Comparison of ENCODE assay signal across 23 mouse cellular contexts in genomic region chr14:47572707-47573106, GRCm38 (mm10). TPM values are rescaled to one million over a fixed set of nuclear protein-coding genes. Genes with fewer than 3 reads are reported as not detected.
DNase-seq lines count a peak whose midpoint lies in the region; ATAC-seq and TF ChIP-seq lines count a peak whose summit lies in the region.
"Had no signal": no experiment of that assay in that cellular context is flagged by ENCODE, and none has a peak within 500 bp of the region (broad histone marks: within the 10 kb centered on the region; RNA-seq: fewer than 3 reads in every experiment).

No protein-coding gene starts in this region.

- no peaks in the 10 kb centered on the region for H3K27me3 ChIP-seq in ES-Bruce4 (ENCODE audit: control insufficient read depth, insufficient read depth, low read length, poor library complexity, severe bottlenecking)
- H3K27me3 ChIP-seq in midbrain, embryonic 16.5 days (ENCODE audit: control insufficient read depth, insufficient read depth, low read depth, low read length): no peaks in the 10 kb centered on the region
- H3K27me3 ChIP-seq: embryonic facial prominence, embryonic 15.5 days had no signal

- H3K4me2 ChIP-seq in midbrain, embryonic 16.5 days (ENCODE audit: low read length): no peak overlapping the region
- H3K4me2 ChIP-seq: embryonic facial prominence, embryonic 15.5 days; heart, embryonic 12.5 days had no signal

- DNase-seq in lung, postnatal 25 days (ENCODE audit: low spot score): peak; percentile 22
- DNase-seq in lung, postnatal 10 days: no peak
- peak; percentile 65 for DNase-seq in WW6 (ENCODE audit: low read depth, low spot score)
- no peak for DNase-seq in retina, postnatal 1 day
- no peak for DNase-seq in layer of hippocampus, adult 9-11 months
- DNase-seq: adrenal gland, adult 2 months; adrenal gland, postnatal 25 days; cerebellum, adult 2 months; cerebellum, postnatal 10 days; embryo, embryonic 11 days; gastrocnemius, adult 2 months; gastrocnemius, postnatal 25 days; heart, postnatal 36 days had no signal

- no peak for ATAC-seq in midbrain, embryonic 16.5 days
- ATAC-seq: activated CD4-positive, CD25-positive, alpha-beta regulatory T cell, adult 4 months; forebrain, embryonic 14.5 days; hindbrain, embryonic 16.5 days; inflammation-experienced regulatory T-cells, adult 6 months had no signal

- no peaks in the 10 kb centered on the region for H3K9me3 ChIP-seq in ES-Bruce4 (replicated peaks; ENCODE audit: control insufficient read depth, insufficient read depth, low read length, poor library complexity, severe bottlenecking)
- no peaks in the 10 kb centered on the region for H3K9me3 ChIP-seq in midbrain, embryonic 16.5 days (replicated peaks; ENCODE audit: control insufficient read depth, low read length, poor library complexity, severe bottlenecking)
- H3K9me3 ChIP-seq: embryonic facial prominence, embryonic 15.5 days; forebrain, embryonic 10.5 days; heart, embryonic 12.5 days had no signal

- peak; percentile 99 for TF ChIP-seq EP300 in ES-Bruce4 (IDR thresholded peaks at IDR 0.05; ENCODE audit: insufficient read depth, low read depth, low read length)

- WGBS in midbrain, embryonic 16.5 days: 79% methylated on average over 4 of the region's 4 CpGs

- H3K27ac ChIP-seq in ES-Bruce4 (ENCODE audit: insufficient read depth, low read length): peak overlapping the region; percentile 99
- H3K27ac ChIP-seq in midbrain, embryonic 16.5 days (ENCODE audit: low read length): no peak overlapping the region
- H3K27ac ChIP-seq: embryonic facial prominence, embryonic 15.5 days; forebrain, embryonic 10.5 days; gastrocnemius, adult 2 months had no signal

- H3K9ac ChIP-seq in ES-Bruce4 (ENCODE audit: low read depth, poor library complexity, severe bottlenecking): no peak overlapping the region
- no peak overlapping the region for H3K9ac ChIP-seq in midbrain, embryonic 16.5 days (ENCODE audit: low read depth, low read length)
- H3K9ac ChIP-seq: embryonic facial prominence, embryonic 15.5 days; heart, embryonic 12.5 days had no signal

- peaks cover 5% of the 10 kb centered on the region for H3K4me1 ChIP-seq in ES-Bruce4 (ENCODE audit: control insufficient read depth, insufficient read depth, low read length)
- no peaks in the 10 kb centered on the region for H3K4me1 ChIP-seq in midbrain, embryonic 16.5 days (ENCODE audit: control insufficient read depth, insufficient read depth, low read length)
- H3K4me1 ChIP-seq: embryonic facial prominence, embryonic 15.5 days had no signal

- H3K36me3 ChIP-seq in ES-Bruce4 (ENCODE audit: control insufficient read depth, insufficient read depth, low read length, poor library complexity, severe bottlenecking): no peaks in the 10 kb centered on the region
- no peaks in the 10 kb centered on the region for H3K36me3 ChIP-seq in midbrain, embryonic 16.5 days (ENCODE audit: control insufficient read depth, insufficient read depth, low read length)
- H3K36me3 ChIP-seq: embryonic facial prominence, embryonic 15.5 days; forebrain, embryonic 10.5 days; heart, embryonic 12.5 days had no signal

- TF ChIP-seq CTCF in ES-Bruce4 (IDR thresholded peaks at IDR 0.05; ENCODE audit: low read depth, low read length): no peak

- H3K4me3 ChIP-seq in ES-Bruce4 (ENCODE audit: low read depth, low read length): no peak overlapping the region
- H3K4me3 ChIP-seq in midbrain, embryonic 16.5 days (ENCODE audit: low read depth, low read length): no peak overlapping the region
- H3K4me3 ChIP-seq: embryonic facial prominence, embryonic 15.5 days; erythroblast, embryonic 14.5 days; forebrain, embryonic 10.5 days; gastrocnemius, adult 2 months; heart, embryonic 12.5 days had no signal

- TF ChIP-seq POLR2A in ES-Bruce4 (IDR thresholded peaks at IDR 0.05; ENCODE audit: insufficient read depth, low read length): no peak

RNA-seq across cellular contexts. Expression of gene Atg14, which starts 2.3 kb away (rescaled TPM):
- 13.6 and 24.5 TPM in 2 replicates for polyA plus RNA-seq in ES-Bruce4 (2011; ENCODE audit: insufficient read depth, insufficient read length, low read depth, missing spikeins)
- 19.7 and 21.0 TPM in 2 replicates for polyA plus RNA-seq in midbrain, embryonic 16.5 days (2015; fragmentation: Nextera tagmentation; extraction: Ambion mirVana)

Comparison
In these comparisons a context has a peak if more than half of its experiments do, and no peak if none do; other contexts are left out.
1. DNase-seq: peak in lung, postnatal 25 days (single experiment) and WW6 (single experiment); none in lung, postnatal 10 days (single experiment), retina, postnatal 1 day (single experiment) and layer of hippocampus, adult 9-11 months (single experiment).